Mouse (Mus musculus): ENCODE measurements around the gene Mapk10.

The Mapk10 gene

GRCm38 (mm10) chr5:103050319-103050916 is 160.7 kb downstream of the Mapk10 start:
- CTCF ChIA-PET, result no interaction called here

- CTCF ChIA-PET, result no interaction called here
These were observed 163.1 kb downstream of the Mapk10 start for GRCm38 (mm10) chr5:103048011-103048410.

- CTCF ChIA-PET, result no interaction called here
These were observed 173.4 kb downstream of the Mapk10 start for GRCm38 (mm10) chr5:103037752-103038151.

- CTCF ChIA-PET, result no interaction called here
These were observed 182.1 kb downstream of the Mapk10 start for GRCm38 (mm10) chr5:103028940-103029621.

GRCm38 (mm10) chr5:103022504-103023172 is 188.5 kb downstream of the Mapk10 start:
- CTCF ChIA-PET, result no interaction called here

GRCm38 (mm10) chr5:103021479-103021878 is 189.7 kb downstream of the Mapk10 start:
- CTCF ChIA-PET, result no interaction called here

- CTCF ChIA-PET, result no interaction called here
These were observed 190.2 kb downstream of the Mapk10 start for GRCm38 (mm10) chr5:103020954-103021353.

- CTCF ChIA-PET, result no interaction called here
These were observed 191.0 kb downstream of the Mapk10 start for GRCm38 (mm10) chr5:103020127-103020526.

GRCm38 (mm10) chr5:103017637-103018036 is 193.5 kb downstream of the Mapk10 start:
- CTCF ChIA-PET, result no interaction called here

GRCm38 (mm10) chr5:103014309-103014708 is 196.8 kb downstream of the Mapk10 start:
- CTCF ChIA-PET, result no interaction called here

GRCm38 (mm10) chr5:103008894-103009293 is 202.2 kb downstream of the Mapk10 start:
- CTCF ChIA-PET, result no interaction called here

GRCm38 (mm10) chr5:103002116-103002515 is 209.0 kb downstream of the Mapk10 start:
- CTCF ChIA-PET, result no interaction called here

- CTCF ChIA-PET, result no interaction called here
These were observed 210.6 kb downstream of the Mapk10 start for GRCm38 (mm10) chr5:103000572-103000971.

GRCm38 (mm10) chr5:102998524-102998923 is 212.6 kb downstream of the Mapk10 start:
- CTCF ChIA-PET, result no interaction called here

GRCm38 (mm10) chr5:102997907-102998306 is 213.2 kb downstream of the Mapk10 start:
- CTCF ChIA-PET, result no interaction called here

GRCm38 (mm10) chr5:102996331-102996730 is 214.8 kb downstream of the Mapk10 start:
- CTCF ChIA-PET, result no interaction called here

- CTCF ChIA-PET, result no interaction called here
These were observed 215.2 kb downstream of the Mapk10 start for GRCm38 (mm10) chr5:102995928-102996327.

- CTCF ChIA-PET, result no interaction called here
These were observed 217.2 kb downstream of the Mapk10 start for GRCm38 (mm10) chr5:102993951-102994350.

- CTCF ChIA-PET, result no interaction called here
These were observed 219.4 kb downstream of the Mapk10 start for GRCm38 (mm10) chr5:102991691-102992090.

- CTCF ChIA-PET, result no interaction called here
These were observed 232.8 kb downstream of the Mapk10 start for GRCm38 (mm10) chr5:102978382-102978781.

- CTCF ChIA-PET, result no interaction called here
These were observed 234.0 kb downstream of the Mapk10 start for GRCm38 (mm10) chr5:102977138-102977537.

- CTCF ChIA-PET, result no interaction called here
These were observed 234.6 kb downstream of the Mapk10 start for GRCm38 (mm10) chr5:102976540-102976939.

GRCm38 (mm10) chr5:102974400-102974799 is 236.7 kb downstream of the Mapk10 start:
- CTCF ChIA-PET, result no interaction called here

Measured in spleen, embryonic (tissue).